Mouse (Mus musculus): ENCODE measurements around the gene 4933415F23Rik. TPM values are rescaled to one million over a fixed set of nuclear protein-coding genes. Genes with fewer than 3 reads are reported as not detected.

Gene 4933415F23Rik
- polyA plus RNA-seq, 1 experiment from 2014 or later, result not detected

DNA sequence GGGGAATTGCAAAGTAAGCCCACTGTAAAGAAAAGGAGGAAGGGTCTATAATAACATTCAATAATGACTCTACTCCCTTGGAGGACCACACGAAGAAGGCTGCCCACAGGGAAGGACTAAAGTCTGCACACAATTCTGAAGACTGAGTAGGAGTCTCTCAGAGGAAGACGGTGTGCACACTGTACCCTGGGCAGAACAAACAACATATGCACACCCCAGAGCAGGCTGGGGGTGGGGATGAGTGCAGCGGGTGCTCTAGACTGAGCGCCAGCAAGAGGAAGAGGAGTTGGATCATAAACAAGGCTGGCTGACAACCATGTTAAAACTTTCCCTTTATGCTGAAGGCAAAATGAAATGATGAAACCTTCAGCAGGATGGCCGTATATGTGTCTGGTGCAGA is 34.3 kb downstream of the 4933415F23Rik start:
- no peaks in the 10 kb centered on the region for H3K9me3 ChIP-seq
- H3K4me1 ChIP-seq (replicated peaks), result no peaks in the 10 kb centered on the region
- no peaks in the 10 kb centered on the region for H3K36me3 ChIP-seq
- 92% methylated on average over 5 of the region's 5 CpGs for WGBS
- no peak overlapping the region for H3K4me3 ChIP-seq
- ATAC-seq (ENCODE audit: low FRiP score, low read depth), result no peak
- no peak overlapping the region for H3K9ac ChIP-seq
- H3K27me3 ChIP-seq, result no peaks in the 10 kb centered on the region
- no peak overlapping the region for H3K27ac ChIP-seq (replicated peaks)
- no peak overlapping the region for H3K4me2 ChIP-seq

GRCm38 (mm10) chr1:23064717-23065475 is 37.2 kb downstream of the 4933415F23Rik start:
- WGBS, result 78% methylated on average over 4 of the region's 4 CpGs
- Histone ChIP-seq H3K4me3 (no peak overlapping the region), H3K9ac (no peak overlapping the region), H3K27me3 (no peaks in the 10 kb centered on the region), H3K36me3 (no peaks in the 10 kb centered on the region), H3K4me1 (replicated peaks) (no peaks in the 10 kb centered on the region), H3K4me2 (no peak overlapping the region), H3K9me3 (no peaks in the 10 kb centered on the region), H3K27ac (replicated peaks) (no peak overlapping the region)
- ATAC-seq (ENCODE audit: low FRiP score, low read depth), result no peak

DNA sequence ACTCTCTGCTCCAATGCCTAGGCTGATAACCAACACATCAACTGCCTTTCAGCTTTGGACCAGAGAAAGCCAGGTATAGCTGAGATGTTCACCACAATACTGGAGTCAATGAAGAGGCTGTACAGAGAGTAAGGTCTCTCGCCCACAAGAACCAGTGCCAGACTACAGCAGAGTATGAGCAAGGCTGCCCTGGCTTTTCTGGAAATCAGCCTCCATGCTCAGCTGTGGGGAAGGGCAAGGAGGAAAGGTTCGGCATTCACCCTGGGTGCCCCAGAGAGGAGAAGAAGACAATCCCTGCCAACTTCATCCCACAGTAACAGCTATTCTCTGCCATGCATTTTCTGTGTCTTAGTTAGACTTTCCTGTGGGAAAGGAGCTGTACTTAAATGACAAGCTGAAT is 38.1 kb downstream of the 4933415F23Rik start:
- no peaks in the 10 kb centered on the region for H3K4me1 ChIP-seq (replicated peaks)
- H3K27me3 ChIP-seq, result no peaks in the 10 kb centered on the region
- ATAC-seq (ENCODE audit: low FRiP score, low read depth), result no peak
- H3K9ac ChIP-seq, result no peak overlapping the region
- WGBS, result 79% methylated on average over 2 of the region's 2 CpGs
- no peaks in the 10 kb centered on the region for H3K9me3 ChIP-seq
- no peak overlapping the region for H3K27ac ChIP-seq (replicated peaks)
- no peaks in the 10 kb centered on the region for H3K36me3 ChIP-seq
- H3K4me3 ChIP-seq, result no peak overlapping the region
- H3K4me2 ChIP-seq, result no peak overlapping the region

GRCm38 (mm10) chr1:23061614-23062373 is 40.3 kb downstream of the 4933415F23Rik start:
- Histone ChIP-seq H3K27ac (replicated peaks) (no peak overlapping the region), H3K9me3 (no peaks in the 10 kb centered on the region), H3K9ac (no peak overlapping the region), H3K36me3 (no peaks in the 10 kb centered on the region), H3K4me2 (no peak overlapping the region), H3K4me1 (replicated peaks) (no peaks in the 10 kb centered on the region), H3K27me3 (no peaks in the 10 kb centered on the region), H3K4me3 (no peak overlapping the region)
- WGBS, result 27% methylated on average over 14 of the region's 14 CpGs
- peak; percentile 92 for ATAC-seq (ENCODE audit: low FRiP score, low read depth)

- WGBS, result 94% methylated on average over 9 of the region's 9 CpGs
- Histone ChIP-seq H3K27ac (replicated peaks) (no peak overlapping the region), H3K9ac (no peak overlapping the region), H3K4me1 (replicated peaks) (no peaks in the 10 kb centered on the region), H3K9me3 (no peaks in the 10 kb centered on the region), H3K4me3 (no peak overlapping the region), H3K4me2 (no peak overlapping the region), H3K27me3 (no peaks in the 10 kb centered on the region), H3K36me3 (no peaks in the 10 kb centered on the region)
- ATAC-seq (ENCODE audit: low FRiP score, low read depth), result no peak
Observed at GRCm38 (mm10) chr1:23060056-23060455, 42.0 kb downstream of the 4933415F23Rik start.

Data from hindbrain, embryonic 15.5 days (tissue).